Mouse (Mus musculus) ES-E14 (cell line): Measurements from ENCODE around the gene Xbp1.

Experiments
- CHD2 ChIP-seq: IDR thresholded peaks from 2 replicates; pipeline ENCODE4 v1.6.1; 2014; ENCODE audit warnings: mild to moderate bottlenecking, low read depth, low read length, inconsistent platforms
- HCFC1 ChIP-seq: IDR thresholded peaks from 2 replicates; pipeline ENCODE4 v1.6.1; 2012; ENCODE audit warnings: low read length, inconsistent platforms, borderline replicate concordance; ENCODE audit not compliant: insufficient read depth
- ZC3H11A ChIP-seq: IDR thresholded peaks from 2 replicates; pipeline ENCODE4 v1.6.1; 2012; ENCODE audit warnings: low read depth, mild to moderate bottlenecking, inconsistent platforms, low read length, borderline replicate concordance
- ZNF384 ChIP-seq: IDR thresholded peaks from 2 replicates; pipeline ENCODE4 v1.6.1; 2012; ENCODE audit warnings: low read depth, low read length, inconsistent platforms

DNA sequence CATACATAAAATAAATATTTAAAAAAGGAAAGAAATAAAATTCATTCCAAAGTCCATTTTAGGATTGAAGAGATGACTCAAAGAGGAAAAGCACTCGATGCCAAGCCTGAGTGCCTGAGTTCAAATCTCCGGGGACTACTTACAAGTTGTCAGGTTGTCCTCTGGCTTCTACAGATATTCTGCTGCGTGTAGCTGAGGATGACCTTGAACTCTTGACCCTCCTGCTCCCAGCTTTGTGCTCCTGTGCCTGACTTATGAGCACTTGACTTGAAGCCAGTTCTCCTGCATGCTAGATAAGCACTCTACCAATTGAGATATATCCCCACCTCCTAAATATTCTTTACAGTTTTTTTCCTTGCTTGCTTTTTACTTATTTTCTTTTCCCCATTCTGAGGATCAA, 41.6 kb upstream of the Xbp1 start:
- TF ChIP-seq HCFC1 (no peak), ZNF384 (no peak), CHD2 (no peak), ZC3H11A (no peak)
